Mouse (Mus musculus): ENCODE measurements around the gene Tbxas1. TPM values are rescaled to one million over a fixed set of nuclear protein-coding genes. Genes with fewer than 3 reads are reported as not detected.

Tbxas1 gene
- total and polyA plus RNA-seq, 3 experiments, result not detected

- Histone ChIP-seq H3K79me2 (replicated peaks; ENCODE audit: control insufficient read depth, extremely low read depth, insufficient read depth, poor library complexity, severe bottlenecking) (no peaks in the 10 kb centered on the region), H3K9me3 (replicated peaks; ENCODE audit: low read length) (no peaks in the 10 kb centered on the region), H3K4me3 (replicated peaks in 1 of 3; ENCODE audit: low read depth in 2 of 3, low read length in 2 of 3, poor library complexity in 1 of 3) (no peak overlapping the region), H3K27me3 (replicated peaks) (no peaks in the 10 kb centered on the region), H3K36me3 (replicated peaks in 1 of 2; ENCODE audit: control insufficient read depth in 1 of 2, insufficient read depth in 1 of 2, low read length in 1 of 2) (no peaks in the 10 kb centered on the region), H3K4me2 (ENCODE audit: insufficient read depth, low read depth, poor library complexity, severe bottlenecking) (no peak overlapping the region), H3K4me1 (ENCODE audit: control insufficient read depth in 1 of 2, insufficient read depth in 2 of 2) (no peaks in the 10 kb centered on the region), H3K27ac (ENCODE audit: insufficient read depth, low read depth) (no peak overlapping the region), H3K9ac (ENCODE audit: insufficient read depth, low read depth) (no peak overlapping the region)
- in situ Hi-C loops (cut with MboI; ENCODE audit: low pct_ligation_motif_present, low pct_unique_long_range_greater_than_20kb, low sequenced_read_pairs) (no loop called here), dilution Hi-C loops (cut with MboI; ENCODE audit: extremely low pct_ligation_motif_present, extremely low pct_unique_long_range_greater_than_20kb, low sequenced_read_pairs) (no loop called here)
- TF ChIP-seq JUND (conservative IDR thresholded peaks at IDR 0.05; ENCODE audit: low read depth, low read length), result no peak
- no peak for TF ChIP-seq ZC3H11A (IDR thresholded peaks at IDR 0.05; ENCODE audit: low read depth, low read length)
- no peak for TF ChIP-seq MAZ (IDR thresholded peaks at IDR 0.05; ENCODE audit: low read depth, low read length)
- TF ChIP-seq MXI1 (IDR thresholded peaks at IDR 0.05; ENCODE audit: low read depth, low read length), result no peak
- TF ChIP-seq ZNF384 (IDR thresholded peaks at IDR 0.05; ENCODE audit: low read depth, low read length), result no peak
- no peak for TF ChIP-seq SMC3 (IDR thresholded peaks at IDR 0.05; ENCODE audit: low read depth, low read length)
- no peak for TF ChIP-seq GABPA (IDR thresholded peaks at IDR 0.05; ENCODE audit: insufficient replicate concordance, low read depth, low read length)
- no peak for TF ChIP-seq MAX (IDR thresholded peaks at IDR 0.05; ENCODE audit: low read length)
- TF ChIP-seq EP300 (IDR thresholded peaks at IDR 0.05; ENCODE audit: low read length), result no peak
- no peak for TF ChIP-seq POLR2AphosphoS2 (IDR thresholded peaks at IDR 0.05; ENCODE audit: low read depth, low read length)
- no peak for TF ChIP-seq BHLHE40 (IDR thresholded peaks at IDR 0.05; ENCODE audit: low read depth, low read length)
- no peak for TF ChIP-seq TBP (conservative IDR thresholded peaks at IDR 0.05; ENCODE audit: low read depth, low read length)
- no peak for TF ChIP-seq ZKSCAN1 (IDR thresholded peaks at IDR 0.05; ENCODE audit: borderline replicate concordance, low read depth, low read length)
- TF ChIP-seq MYC (IDR thresholded peaks at IDR 0.05; ENCODE audit: low read depth, low read length), result no peak
- no peak for DNase-seq (ENCODE audit: extremely low read depth)
These were observed 41.5 kb upstream of the Tbxas1 start for GRCm38 (mm10) chr6:38833721-38834120.

DNA sequence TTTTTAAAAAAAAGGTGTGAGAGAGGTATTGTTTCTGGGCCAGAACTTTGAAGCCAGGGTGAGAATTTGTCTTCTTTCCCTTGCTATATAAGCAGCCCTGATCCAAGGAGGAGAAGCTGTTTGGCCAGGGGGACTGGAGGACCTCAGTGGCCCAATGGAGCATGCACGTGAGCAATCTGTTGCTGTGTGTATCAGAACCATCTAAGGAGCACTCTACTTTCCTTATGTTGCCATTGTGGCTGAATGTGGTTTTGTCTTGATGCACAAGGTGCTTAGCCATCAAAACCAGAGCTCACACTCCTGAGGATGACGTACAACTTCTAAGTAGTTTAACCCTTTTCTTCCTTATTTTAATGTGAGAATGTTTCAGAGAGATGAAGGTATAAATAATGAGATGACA lies 40.5 kb upstream of the Tbxas1 start:
- no peak overlapping the region for H3K4me3 ChIP-seq (replicated peaks in 1 of 3; ENCODE audit: low read depth in 2 of 3, low read length in 2 of 3, poor library complexity in 1 of 3)
- no peak overlapping the region for H3K4me2 ChIP-seq (ENCODE audit: insufficient read depth, low read depth, poor library complexity, severe bottlenecking)
- in situ Hi-C loops (cut with MboI; ENCODE audit: low pct_ligation_motif_present, low pct_unique_long_range_greater_than_20kb, low sequenced_read_pairs) (no loop called here), dilution Hi-C loops (cut with MboI; ENCODE audit: extremely low pct_ligation_motif_present, extremely low pct_unique_long_range_greater_than_20kb, low sequenced_read_pairs) (no loop called here)
- no peak overlapping the region for H3K9ac ChIP-seq (ENCODE audit: insufficient read depth, low read depth)
- H3K27ac ChIP-seq (ENCODE audit: insufficient read depth, low read depth), result no peak overlapping the region
- no peak for DNase-seq (ENCODE audit: extremely low read depth)
- TF ChIP-seq MEF2A (IDR thresholded peaks at IDR 0.05; ENCODE audit: borderline replicate concordance, low read depth, low read length) (no peak), EP300 (IDR thresholded peaks at IDR 0.05; ENCODE audit: low read length) (no peak), ZNF384 (IDR thresholded peaks at IDR 0.05; ENCODE audit: low read depth, low read length) (no peak), ZC3H11A (IDR thresholded peaks at IDR 0.05; ENCODE audit: low read depth, low read length) (no peak), RCOR1 (conservative IDR thresholded peaks at IDR 0.05; ENCODE audit: low read depth, low read length) (no peak), NELFE (IDR thresholded peaks at IDR 0.05; ENCODE audit: low read depth, low read length) (no peak), IRF4 (IDR thresholded peaks at IDR 0.05; ENCODE audit: low read depth, low read length) (no peak)
- no peaks in the 10 kb centered on the region for H3K79me2 ChIP-seq (replicated peaks; ENCODE audit: control insufficient read depth, extremely low read depth, insufficient read depth, poor library complexity, severe bottlenecking)
- H3K36me3 ChIP-seq (replicated peaks in 1 of 2; ENCODE audit: control insufficient read depth in 1 of 2, insufficient read depth in 1 of 2, low read length in 1 of 2), result no peaks in the 10 kb centered on the region
- no peaks in the 10 kb centered on the region for H3K4me1 ChIP-seq (ENCODE audit: control insufficient read depth in 1 of 2, insufficient read depth in 2 of 2)
- no peaks in the 10 kb centered on the region for H3K27me3 ChIP-seq (replicated peaks)
- H3K9me3 ChIP-seq (replicated peaks; ENCODE audit: low read length), result no peaks in the 10 kb centered on the region

Data from CH12.LX (cell line).